Mouse (Mus musculus): ENCODE results near the gene Prdx5. TPM values are rescaled to one million over a fixed set of nuclear protein-coding genes. Genes with fewer than 3 reads are reported as not detected.
"Not testable (repeated sequence)": the region's sequence is repeated elsewhere in the genome, so short reads cannot be mapped to it uniquely, and the experiment has no call there.

Gene Prdx5
- polyA plus RNA-seq, 1 experiment: 177 TPM

- no peak for DNase-seq (ENCODE audit: low read depth, low spot score)
- WGBS: 2% methylated on average over 42 of the region's 48 CpGs
Observed at GRCm38 (mm10) chr19:6920741-6921636, 11.1 kb upstream of the Prdx5 start.

- DNase-seq (ENCODE audit: low read depth, low spot score): no peak
Observed at GRCm38 (mm10) chr19:6919876-6920740, 10.2 kb upstream of the Prdx5 start.

GRCm38 (mm10) chr19:6919431-6919830 lies 9.5 kb upstream of the Prdx5 start:
- DNase-seq (ENCODE audit: low read depth, low spot score): no peak

More at GRCm38 (mm10) chr19:6919876-6920740, 10.2 kb upstream of the Prdx5 start:
- 26% methylated on average over 8 of the region's 8 CpGs for WGBS

GRCm38 (mm10) chr19:6918321-6918720 lies 8.4 kb upstream of the Prdx5 start:
- DNase-seq (ENCODE audit: low read depth, low spot score): no peak
- 38% methylated on average over 4 of the region's 4 CpGs for WGBS

GRCm38 (mm10) chr19:6916496-6916895 lies 6.6 kb upstream of the Prdx5 start:
- 63% methylated on average over 4 of the region's 4 CpGs for WGBS
- no peak for DNase-seq (ENCODE audit: low read depth, low spot score)

- DNase-seq (ENCODE audit: low read depth, low spot score): no peak
- WGBS: 92% methylated on average over 4 of the region's 4 CpGs
Observed at GRCm38 (mm10) chr19:6915276-6915675, 5.4 kb upstream of the Prdx5 start.

GRCm38 (mm10) chr19:6914540-6914939 lies 4.6 kb upstream of the Prdx5 start:
- WGBS: 88% methylated on average over 9 of the region's 9 CpGs
- DNase-seq (ENCODE audit: low read depth, low spot score): no peak

- DNase-seq (ENCODE audit: low read depth, low spot score): no peak
- 72% methylated on average over 11 of the region's 11 CpGs for WGBS
Observed at GRCm38 (mm10) chr19:6913991-6914390, 4.1 kb upstream of the Prdx5 start.

GRCm38 (mm10) chr19:6913036-6913435 lies 3.1 kb upstream of the Prdx5 start:
- WGBS: 75% methylated on average over 6 of the region's 6 CpGs
- DNase-seq (ENCODE audit: low read depth, low spot score): no peak

GRCm38 (mm10) chr19:6912205-6912970 lies 2.5 kb upstream of the Prdx5 start:
- no peak for DNase-seq (ENCODE audit: low read depth, low spot score)
- 91% methylated on average over 15 of the region's 15 CpGs for WGBS

GRCm38 (mm10) chr19:6911101-6912074 lies 1.5 kb upstream of the Prdx5 start:
- 77% methylated on average over 19 of the region's 19 CpGs for WGBS

GRCm38 (mm10) chr19:6910306-6910705 lies 400 bp upstream of the Prdx5 start:
- WGBS: under 1% methylated on average over 30 of the region's 30 CpGs
- DNase-seq (ENCODE audit: low read depth, low spot score): not testable (repeated sequence)

More at GRCm38 (mm10) chr19:6911101-6912074, 1.5 kb upstream of the Prdx5 start:
- DNase-seq (ENCODE audit: low read depth, low spot score): no peak

GRCm38 (mm10) chr19:6909021-6909420 lies 885 bp downstream of the Prdx5 start:
- DNase-seq (ENCODE audit: low read depth, low spot score): no peak
- 2% methylated on average over 11 of the region's 11 CpGs for WGBS

GRCm38 (mm10) chr19:6907811-6908540 lies 1.9 kb downstream of the Prdx5 start:
- 78% methylated on average over 7 of the region's 7 CpGs for WGBS
- no peak for DNase-seq (ENCODE audit: low read depth, low spot score)

- no peak for DNase-seq (ENCODE audit: low read depth, low spot score)
- WGBS: 90% methylated on average over 8 of the region's 8 CpGs
Observed at GRCm38 (mm10) chr19:6907094-6907493, 2.8 kb downstream of the Prdx5 start.

GRCm38 (mm10) chr19:6906199-6906598 lies 3.7 kb downstream of the Prdx5 start:
- WGBS: 69% methylated on average over 3 of the region's 3 CpGs
- DNase-seq (ENCODE audit: low read depth, low spot score): no peak

GRCm38 (mm10) chr19:6905498-6906159 lies 4.3 kb downstream of the Prdx5 start:
- 89% methylated on average over 11 of the region's 11 CpGs for WGBS
- DNase-seq (ENCODE audit: low read depth, low spot score): no peak
